Mouse (Mus musculus) kidney, adult 9 months (tissue): ENCODE measurements at regions not wholly inside any gene's neighbourhood (a gene's known extent, or its start where the extent isn't known, plus 50 kb on each side); places are given as distances from the start of the nearest gene placed in this dataset.
A peak's percentile ranks its signal among the peaks of the same experiment; 100 is the strongest.
"Not testable (repeated sequence)": the region's sequence is repeated elsewhere in the genome, so short reads cannot be mapped to it uniquely, and the experiment has no call there.

Experiments used
- DNase-seq: peaks from one replicate; pipeline ENCODE4 v3.0.0; 2022

DNA sequence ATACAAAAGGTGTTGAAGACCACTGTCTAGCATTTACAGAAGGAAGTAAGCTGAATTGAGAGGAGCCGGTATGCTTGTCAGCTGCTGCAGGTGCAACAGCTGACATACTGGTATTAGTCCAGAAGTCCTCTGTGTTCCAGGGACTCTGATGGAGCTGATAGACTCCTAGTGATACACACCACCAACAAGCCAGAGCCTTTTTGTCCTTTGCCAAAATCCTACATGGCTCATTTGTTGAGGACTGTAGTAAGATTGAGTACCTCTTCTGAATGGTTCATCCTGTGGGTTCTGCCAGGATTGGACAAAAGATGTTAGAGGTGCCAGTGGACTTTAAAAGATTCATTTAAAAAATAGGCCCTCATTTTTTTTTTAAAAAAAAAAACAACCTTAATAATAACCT is 129.4 kb upstream of the Tmem185a start:
- DNase-seq = no peak

DNA sequence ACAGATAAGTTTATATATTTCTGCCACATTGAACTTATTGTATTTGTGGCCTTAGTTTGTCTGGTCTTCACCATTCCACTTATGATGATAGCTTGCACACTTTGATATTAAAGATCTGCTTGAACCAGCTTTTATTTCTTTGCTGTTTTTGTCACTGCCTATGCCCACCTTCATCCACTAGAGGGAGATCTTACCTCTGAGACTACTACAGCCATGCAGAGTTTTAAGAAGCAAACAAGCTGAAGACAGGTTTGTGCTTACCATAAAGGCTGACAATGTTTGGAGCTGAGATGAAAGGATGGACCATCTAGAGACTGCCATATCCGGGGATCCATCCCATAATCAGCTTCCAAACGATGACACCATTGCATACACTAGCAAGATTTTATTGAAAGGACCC is 105.4 kb upstream of the Tmem185a start:
- peak; percentile 38 for DNase-seq

DNA sequence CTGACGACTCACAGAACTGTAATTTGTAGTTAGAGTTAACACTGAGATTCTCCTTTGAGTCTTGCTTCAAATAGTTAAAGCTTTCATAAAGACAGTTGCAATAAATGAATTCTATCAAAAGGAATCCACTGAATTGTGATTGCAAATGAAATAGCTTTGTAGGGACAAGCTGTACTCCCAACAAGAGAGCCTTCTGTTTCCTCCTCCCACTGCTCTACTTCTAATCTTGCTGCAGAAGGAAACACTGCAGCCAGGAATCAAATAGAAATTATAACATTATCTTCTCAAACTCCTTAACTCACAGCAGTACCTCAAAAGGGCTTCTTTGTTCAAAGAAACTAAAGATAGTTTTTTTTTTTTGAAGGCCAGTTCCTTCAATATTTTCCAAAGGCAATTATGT is 103.2 kb upstream of the Tmem185a start:
- no peak for DNase-seq

DNA sequence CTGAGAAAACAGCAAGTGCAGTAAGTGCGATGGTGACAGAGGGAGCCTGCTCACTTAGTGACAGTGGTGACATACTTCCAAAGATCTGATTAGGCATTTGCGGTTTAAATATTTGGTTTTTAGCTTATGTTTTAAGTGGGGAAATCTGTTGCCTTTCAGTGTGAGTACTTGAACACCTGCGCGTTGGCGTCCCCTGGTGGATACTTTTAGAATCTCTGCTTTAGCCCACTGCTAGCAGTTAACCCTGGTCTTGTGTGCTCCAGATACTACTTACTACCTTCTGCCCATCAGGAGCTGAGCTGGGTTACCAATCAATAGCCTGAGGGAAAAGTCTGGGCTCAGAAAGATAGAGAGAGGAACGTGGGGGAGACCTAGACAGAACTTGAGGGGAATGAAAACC is 97.3 kb upstream of the Tmem185a start:
- DNase-seq = not testable (repeated sequence)

DNA sequence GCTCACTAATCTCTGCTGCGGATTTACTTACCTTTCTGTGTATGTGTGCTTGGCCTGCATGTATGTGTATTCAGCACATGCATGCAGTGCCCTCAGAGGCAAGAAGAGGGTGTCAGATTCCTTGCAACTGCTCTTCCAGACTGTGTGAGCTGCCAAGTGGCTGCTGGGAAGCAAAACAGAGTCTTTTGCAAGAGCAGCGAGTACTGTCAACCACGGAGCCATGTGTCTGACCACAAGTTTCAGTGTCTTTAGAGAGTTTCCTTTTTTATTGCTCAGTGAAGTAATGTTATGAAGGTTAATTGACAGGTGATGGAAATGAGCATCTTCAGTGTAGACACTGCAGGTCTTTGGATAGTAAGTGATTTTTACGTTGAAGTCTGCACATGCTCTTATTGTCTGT is 93.6 kb upstream of the Tmem185a start:
- not testable (repeated sequence) for DNase-seq

DNA sequence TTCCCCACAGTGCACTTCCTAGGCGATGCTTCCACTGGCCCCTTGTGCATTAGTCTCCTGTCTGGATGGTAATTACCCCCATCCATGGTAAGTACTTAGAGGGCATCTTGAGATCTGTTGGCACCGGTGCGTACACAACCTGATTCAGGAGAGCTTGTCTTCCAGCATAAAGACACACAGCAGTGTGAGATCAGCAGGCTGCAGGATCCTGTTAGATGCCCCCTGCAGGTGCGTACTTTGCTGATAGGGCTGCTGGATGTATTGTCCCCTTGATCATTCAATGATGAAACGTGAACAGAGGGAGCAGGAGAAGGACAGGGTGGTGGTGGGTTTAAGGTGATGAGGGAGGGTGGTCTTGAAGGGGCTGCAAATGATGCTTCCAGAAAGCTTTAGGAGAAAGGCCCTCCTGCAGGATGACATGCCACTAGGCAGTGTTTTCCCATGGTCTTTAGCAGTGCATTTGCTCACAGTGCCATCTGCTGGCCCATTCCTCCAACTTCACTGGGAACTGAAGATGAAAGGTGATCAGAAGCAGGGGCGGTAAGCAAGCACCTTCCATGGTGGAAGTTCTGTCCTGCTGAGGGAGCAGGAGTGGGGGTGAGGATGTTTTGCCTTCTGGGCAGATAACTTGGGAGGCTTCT is 92.5 kb upstream of the Tmem185a start:
- DNase-seq = not testable (repeated sequence)
